Mouse (Mus musculus) testis, adult 2 months (tissue): ENCODE results near the gene Pmepa1.

Experiments
- CTCF ChIP-seq: fragments of 200-500 bp; IDR thresholded peaks from 2 replicates; pipeline ENCODE4 v1.5.1; 2012; ENCODE audit warnings: low read depth, mild to moderate bottlenecking, inconsistent platforms, low read length, moderate library complexity; ENCODE audit not compliant: control insufficient read depth, insufficient read depth, insufficient replicate concordance
- POLR2A ChIP-seq: fragments of 200-500 bp; IDR thresholded peaks from 2 replicates; pipeline ENCODE4 v1.6.1; 2012; ENCODE audit warnings: low read depth, mild to moderate bottlenecking, inconsistent platforms, low read length, moderate library complexity; ENCODE audit not compliant: control insufficient read depth

GRCm38 (mm10) chr2:173305011-173305410, 28.7 kb upstream of the Pmepa1 start:
- no peak for TF ChIP-seq CTCF
- no peak for TF ChIP-seq POLR2A
